Mouse (Mus musculus) erythroblast, embryonic 14.5 days (primary cell): ENCODE measurements around the gene E2f3. TPM values are rescaled to one million over a fixed set of nuclear protein-coding genes. Genes with fewer than 3 reads are reported as not detected.
A peak's percentile ranks its signal among the peaks of the same experiment; 100 is the strongest.

Experiments used
- H3K27me3 ChIP-seq: 2 replicates; pipeline ENCODE4 v1.6.1; 2012; ENCODE audit warnings: inconsistent platforms; ENCODE audit not compliant: control insufficient read depth
- H3K36me3 ChIP-seq: 2 replicates; pipeline ENCODE4 v1.6.1; 2012; ENCODE audit warnings: mild to moderate bottlenecking, inconsistent platforms; ENCODE audit not compliant: control insufficient read depth
- H3K4me1 ChIP-seq: 2 replicates; pipeline ENCODE4 v1.6.1; 2012; ENCODE audit warnings: inconsistent platforms; ENCODE audit not compliant: control insufficient read depth
- H3K4me3 ChIP-seq: replicated peaks from 2 replicates; pipeline ENCODE3; 2012; ENCODE audit warnings: moderate library complexity, mild to moderate bottlenecking, inconsistent platforms
- H3K9me3 ChIP-seq: 2 replicates; pipeline ENCODE4 v1.6.1; 2012; ENCODE audit warnings: low read length, inconsistent platforms, mixed read lengths; ENCODE audit not compliant: control insufficient read depth
- GATA1 ChIP-seq: IDR thresholded peaks from 2 replicates; pipeline ENCODE4 v1.6.1; 2012; ENCODE audit warnings: low read length, inconsistent platforms, mixed read lengths
- TAL1 ChIP-seq: IDR thresholded peaks from 3 replicates; pipeline ENCODE4 v1.6.1; 2012; ENCODE audit warnings: low read length, inconsistent platforms, mixed read lengths
- polyA plus RNA-seq: library from polyadenylated mRNA; stranded (reverse); fragments of >175 nt; gene quantifications from 2 replicates; pipeline ENCODE4 v1.2.3, GENCODE M21; 2012

E2f3 gene
- 1.1 and 1.2 TPM in 2 replicates for polyA plus RNA-seq

GRCm38 (mm10) chr13:29985855-29986755 is at the start of gene E2f3:
Gene E2f3 (minus strand): TSS chr13:29986063.
- TF ChIP-seq GATA1 (peak; percentile 17; the same call in 1 of the 2 replicates), TAL1 (no peak)
- no peaks in the 10 kb centered on the region for H3K9me3 ChIP-seq
- H3K4me3 ChIP-seq = peak within 1 kb of the TSS; percentile 88
- H3K27me3 ChIP-seq = no peaks in the 10 kb centered on the region
- H3K36me3 ChIP-seq = peaks cover 9% of the 10 kb centered on the region
- peaks cover 56% of the 10 kb centered on the region for H3K4me1 ChIP-seq

GRCm38 (mm10) chr13:30034540-30034939 is 48.7 kb upstream of the E2f3 start:
- Histone ChIP-seq H3K36me3 (no peaks in the 10 kb centered on the region), H3K9me3 (no peaks in the 10 kb centered on the region), H3K27me3 (no peaks in the 10 kb centered on the region), H3K4me3 (no peak overlapping the region), H3K4me1 (no peaks in the 10 kb centered on the region)
- no peak for TF ChIP-seq GATA1
- no peak for TF ChIP-seq TAL1

- TF ChIP-seq TAL1 = no peak
- TF ChIP-seq GATA1 = no peak
- Histone ChIP-seq H3K36me3 (no peaks in the 10 kb centered on the region), H3K4me3 (no peak overlapping the region), H3K27me3 (no peaks in the 10 kb centered on the region), H3K4me1 (no peaks in the 10 kb centered on the region), H3K9me3 (no peaks in the 10 kb centered on the region)
These were observed 45.9 kb upstream of the E2f3 start for GRCm38 (mm10) chr13:30031684-30032335.

GRCm38 (mm10) chr13:30027841-30028240 is 42.0 kb upstream of the E2f3 start:
- H3K4me1 ChIP-seq = no peaks in the 10 kb centered on the region
- H3K36me3 ChIP-seq = no peaks in the 10 kb centered on the region
- no peaks in the 10 kb centered on the region for H3K9me3 ChIP-seq
- H3K4me3 ChIP-seq = no peak overlapping the region
- TF ChIP-seq GATA1 = no peak
- TF ChIP-seq TAL1 = no peak
- H3K27me3 ChIP-seq = no peaks in the 10 kb centered on the region

GRCm38 (mm10) chr13:30022487-30022886 is 36.6 kb upstream of the E2f3 start:
- no peaks in the 10 kb centered on the region for H3K27me3 ChIP-seq
- TF ChIP-seq TAL1 = no peak
- no peak for TF ChIP-seq GATA1
- H3K9me3 ChIP-seq = no peaks in the 10 kb centered on the region
- no peaks in the 10 kb centered on the region for H3K36me3 ChIP-seq
- no peaks in the 10 kb centered on the region for H3K4me1 ChIP-seq
- H3K4me3 ChIP-seq = no peak overlapping the region

- Histone ChIP-seq H3K4me1 (no peaks in the 10 kb centered on the region), H3K9me3 (no peaks in the 10 kb centered on the region), H3K4me3 (no peak overlapping the region), H3K27me3 (no peaks in the 10 kb centered on the region), H3K36me3 (no peaks in the 10 kb centered on the region)
- TF ChIP-seq GATA1 = no peak
- no peak for TF ChIP-seq TAL1
These were observed 32.7 kb upstream of the E2f3 start for GRCm38 (mm10) chr13:30018573-30018972.

- no peaks in the 10 kb centered on the region for H3K9me3 ChIP-seq
- H3K4me1 ChIP-seq = no peaks in the 10 kb centered on the region
- no peaks in the 10 kb centered on the region for H3K36me3 ChIP-seq
- no peak overlapping the region for H3K4me3 ChIP-seq
- H3K27me3 ChIP-seq = no peaks in the 10 kb centered on the region
- TF ChIP-seq TAL1 = no peak
- TF ChIP-seq GATA1 = no peak
These were observed 31.7 kb upstream of the E2f3 start for GRCm38 (mm10) chr13:30017611-30018010.

- no peaks in the 10 kb centered on the region for H3K36me3 ChIP-seq
- H3K4me1 ChIP-seq = no peaks in the 10 kb centered on the region
- no peak overlapping the region for H3K4me3 ChIP-seq
- no peaks in the 10 kb centered on the region for H3K27me3 ChIP-seq
- TF ChIP-seq GATA1 (no peak), TAL1 (no peak)
- H3K9me3 ChIP-seq = no peaks in the 10 kb centered on the region
These were observed 28.7 kb upstream of the E2f3 start for GRCm38 (mm10) chr13:30014576-30014975.

GRCm38 (mm10) chr13:30012226-30012625 is 26.4 kb upstream of the E2f3 start:
- no peaks in the 10 kb centered on the region for H3K4me1 ChIP-seq
- H3K4me3 ChIP-seq = no peak overlapping the region
- no peaks in the 10 kb centered on the region for H3K36me3 ChIP-seq
- no peaks in the 10 kb centered on the region for H3K9me3 ChIP-seq
- no peaks in the 10 kb centered on the region for H3K27me3 ChIP-seq
- TF ChIP-seq GATA1 = no peak
- no peak for TF ChIP-seq TAL1
